Mouse (Mus musculus) lung, postnatal 0 days (tissue): ENCODE measurements at regions not wholly inside any gene's neighbourhood (a gene's known extent, or its start where the extent isn't known, plus 50 kb on each side); places are given as distances from the start of the nearest gene placed in this dataset.

Experiments used
- ATAC-seq: fragments of 200-750 bp; cut with Nextera tagmentation; 2 replicates; pipeline ENCODE4 v1.8.0; 2017; ENCODE audit warnings: moderate library complexity
- DNase-seq: peaks from one replicate; pipeline ENCODE4 v3.0.0-alpha.2; 2016; ENCODE audit warnings: low spot score
- H3K27ac ChIP-seq: fragments of 300-500 bp; sonication (generic); 2 replicates; pipeline ENCODE4 v1.5.1; 2014; ENCODE audit warnings: antibody characterized with exemption, mild to moderate bottlenecking, low read length, mixed read lengths
- H3K27me3 ChIP-seq: fragments of 300-500 bp; sonication (generic); replicated peaks from 2 replicates; pipeline ENCODE4 v1.6.1; 2014; ENCODE audit warnings: low read length, mixed read lengths; ENCODE audit not compliant: insufficient read depth
- H3K36me3 ChIP-seq: fragments of 300-500 bp; sonication (generic); 2 replicates; pipeline ENCODE4 v1.6.1; 2014; ENCODE audit warnings: low read length, mixed read lengths; ENCODE audit not compliant: insufficient read depth
- H3K4me1 ChIP-seq: fragments of 300-500 bp; sonication (generic); 2 replicates; pipeline ENCODE4 v1.6.1; 2014; ENCODE audit warnings: antibody characterized with exemption, low read depth, low read length, mixed read lengths; ENCODE audit not compliant: insufficient read depth
- H3K4me2 ChIP-seq: fragments of 300-500 bp; sonication (generic); replicated peaks from 2 replicates; pipeline ENCODE4 v1.6.1; 2014; ENCODE audit warnings: low read depth, mild to moderate bottlenecking, low read length, moderate library complexity, mixed read lengths
- H3K4me3 ChIP-seq: fragments of 300-500 bp; sonication (generic); 2 replicates; pipeline ENCODE4 v1.5.1; 2014; ENCODE audit warnings: low read depth, low read length
- H3K9ac ChIP-seq: fragments of 300-500 bp; sonication (generic); replicated peaks from 2 replicates; pipeline ENCODE4 v1.6.1; 2014; ENCODE audit warnings: low read depth, mild to moderate bottlenecking
- H3K9me3 ChIP-seq: fragments of 300-500 bp; sonication (generic); 2 replicates; pipeline ENCODE4 v1.6.1; 2016; ENCODE audit warnings: low read length, mixed read lengths
- CTCF ChIP-seq: IDR thresholded peaks from 2 replicates; pipeline ENCODE4 v1.5.1; 2016; ENCODE audit warnings: antibody characterized with exemption, mild to moderate bottlenecking
- EP300 ChIP-seq: IDR thresholded peaks from 2 replicates; pipeline ENCODE4 v1.6.1; 2016; ENCODE audit warnings: antibody characterized with exemption, mild to moderate bottlenecking, control low read depth
- WGBS: fragments of 180-500 bp; shearing (Covaris S2); extraction: QIAGEN DNeasy Blood & Tissue Kit; methylation state at CpG from one replicate; pipeline ENCODE4 v1.1.7; 2014; 5-methylcytosine and 5-hydroxymethylcytosine counted together

DNA sequence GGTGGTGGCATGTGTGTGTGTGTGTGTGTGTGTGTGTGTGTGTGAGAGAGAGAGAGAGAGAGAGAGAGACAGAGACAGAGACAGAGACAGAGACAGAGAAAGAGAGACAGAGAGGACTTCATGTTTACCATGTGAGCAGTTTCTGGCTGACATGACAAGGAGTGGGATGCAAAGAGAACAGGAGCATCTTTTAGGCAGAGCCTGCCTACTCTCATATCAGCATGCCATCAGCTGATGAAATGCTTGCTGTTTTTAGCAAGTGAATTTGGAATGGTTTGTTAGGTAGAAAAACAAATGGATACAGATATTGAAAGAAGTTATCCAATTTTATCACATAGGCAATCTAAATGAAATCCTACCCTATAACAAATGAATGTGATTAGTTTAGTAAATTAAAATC, 203.5 kb upstream of the Fam174a start:
- TF ChIP-seq CTCF (no peak), EP300 (no peak)
- no peaks in the 10 kb centered on the region for H3K36me3 ChIP-seq
- DNase-seq: no peak
- H3K27me3 ChIP-seq: no peaks in the 10 kb centered on the region
- H3K9me3 ChIP-seq: no peaks in the 10 kb centered on the region
- no peak overlapping the region for H3K9ac ChIP-seq
- no peak for ATAC-seq
- H3K4me2 ChIP-seq: no peak overlapping the region
- H3K4me3 ChIP-seq: no peak overlapping the region
- H3K27ac ChIP-seq: no peak overlapping the region
- no peaks in the 10 kb centered on the region for H3K4me1 ChIP-seq

DNA sequence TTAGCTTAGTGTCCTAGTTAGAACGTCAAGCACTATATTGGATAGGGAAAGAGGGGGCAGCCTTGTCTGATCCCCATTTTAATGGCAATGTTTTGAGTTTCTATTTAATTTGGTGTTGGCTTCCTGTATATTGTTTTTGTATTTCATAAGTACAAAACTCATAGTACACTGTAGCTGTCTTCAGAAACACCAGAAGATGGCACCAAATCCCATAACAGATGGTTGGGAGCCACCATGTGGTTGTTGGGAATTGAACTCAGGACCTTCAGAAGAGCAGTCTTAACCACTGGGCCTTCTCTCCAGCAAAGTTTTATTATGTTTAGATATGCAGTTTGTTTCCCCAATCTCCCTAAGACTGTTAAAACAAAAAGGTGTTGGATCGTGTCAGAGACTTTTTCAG, 199.9 kb upstream of the Fam174a start:
- DNase-seq (no peak), ATAC-seq (no peak)
- no peak overlapping the region for H3K9ac ChIP-seq
- H3K27ac ChIP-seq: no peak overlapping the region
- H3K4me1 ChIP-seq: no peaks in the 10 kb centered on the region
- WGBS: 84% methylated on average over 2 of the region's 2 CpGs
- H3K27me3 ChIP-seq: no peaks in the 10 kb centered on the region
- no peak overlapping the region for H3K4me3 ChIP-seq
- TF ChIP-seq EP300 (no peak), CTCF (no peak)
- no peaks in the 10 kb centered on the region for H3K9me3 ChIP-seq
- H3K4me2 ChIP-seq: no peak overlapping the region
- H3K36me3 ChIP-seq: no peaks in the 10 kb centered on the region

DNA sequence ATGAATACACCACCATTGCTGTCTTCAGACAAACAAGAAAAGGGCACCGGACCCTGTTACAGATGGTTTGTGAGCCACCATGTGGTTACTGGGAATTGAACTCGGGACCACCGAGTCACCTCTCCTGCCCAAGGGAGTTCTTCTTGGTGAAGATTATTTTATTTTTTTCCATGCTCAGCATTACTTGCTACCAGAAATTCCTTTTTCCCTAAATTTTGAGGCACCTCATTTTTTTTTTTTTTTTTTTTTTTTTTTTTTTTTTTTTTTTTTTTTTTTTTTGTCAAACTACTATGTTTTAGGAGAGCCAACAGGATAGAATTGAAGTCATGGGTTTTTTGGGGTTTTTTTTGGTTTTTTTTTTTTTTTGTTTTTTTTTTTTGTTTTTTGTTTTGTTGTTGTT, 165.9 kb upstream of the Fam174a start:
- no peak overlapping the region for H3K27ac ChIP-seq
- no peaks in the 10 kb centered on the region for H3K4me1 ChIP-seq
- DNase-seq (no peak), ATAC-seq (no peak)
- H3K9ac ChIP-seq: no peak overlapping the region
- H3K27me3 ChIP-seq: no peaks in the 10 kb centered on the region
- no peaks in the 10 kb centered on the region for H3K36me3 ChIP-seq
- no peak overlapping the region for H3K4me3 ChIP-seq
- TF ChIP-seq CTCF (no peak), EP300 (no peak)
- 96% methylated on average over 3 of the region's 3 CpGs for WGBS
- H3K9me3 ChIP-seq: no peaks in the 10 kb centered on the region
- H3K4me2 ChIP-seq: no peak overlapping the region

DNA sequence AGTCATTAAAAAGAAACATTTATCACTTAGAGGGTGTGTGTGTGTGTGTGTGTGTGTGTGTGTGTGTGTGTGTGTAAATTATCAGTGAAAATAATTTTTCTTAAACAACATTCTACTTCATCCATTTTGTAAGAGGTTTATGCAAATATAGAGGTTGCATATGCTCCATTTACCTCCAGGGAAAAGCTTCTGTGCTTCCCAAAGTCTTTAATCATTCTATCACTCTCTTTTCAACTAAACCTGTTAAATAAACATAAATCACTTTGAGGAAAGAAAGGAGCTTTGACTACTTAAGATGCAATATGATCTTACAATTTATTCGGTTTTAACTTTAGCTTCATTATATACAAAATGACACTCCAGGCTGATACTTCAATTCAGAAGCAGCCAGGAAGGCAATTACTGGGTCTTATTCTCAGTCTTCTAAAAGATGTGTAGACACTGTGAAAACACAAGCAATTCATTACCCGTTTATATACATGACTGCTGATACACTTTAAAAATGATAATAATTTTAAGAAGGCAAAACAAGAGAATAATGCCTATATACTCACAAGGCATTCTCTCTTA, 139.3 kb upstream of the Fam174a start:
- WGBS: 71% methylated on average over 2 of the region's 2 CpGs
- Histone ChIP-seq H3K4me2 (no peak overlapping the region), H3K4me3 (no peak overlapping the region)

DNA sequence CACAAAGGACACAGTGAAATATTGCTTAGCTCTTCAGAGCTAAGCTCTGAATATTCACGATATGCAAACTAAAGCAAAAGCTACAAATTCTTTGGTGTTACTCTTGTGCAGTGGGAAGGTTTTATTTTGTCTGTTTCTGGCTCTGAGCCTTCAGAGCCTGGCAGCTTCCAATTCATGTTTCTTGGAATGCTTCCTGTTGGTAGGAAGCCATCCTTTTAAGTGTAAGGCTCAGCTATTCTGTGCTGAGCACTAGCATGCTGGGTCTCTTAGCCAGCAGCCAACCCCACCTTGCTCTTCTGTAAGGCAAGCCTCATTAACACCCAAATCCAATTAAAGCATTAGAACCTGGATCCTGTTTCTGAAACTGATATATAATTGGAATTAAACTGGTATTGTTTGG, 94.5 kb upstream of the Fam174a start:
- DNase-seq: peak; percentile 5
- Histone ChIP-seq H3K27ac (no peak overlapping the region), H3K9me3 (no peaks in the 10 kb centered on the region), H3K36me3 (no peaks in the 10 kb centered on the region), H3K9ac (no peak overlapping the region), H3K4me3 (no peak overlapping the region), H3K4me2 (no peak overlapping the region), H3K4me1 (no peaks in the 10 kb centered on the region), H3K27me3 (no peaks in the 10 kb centered on the region)
- no peak for ATAC-seq
- no peak for TF ChIP-seq EP300
- no peak for TF ChIP-seq CTCF
- WGBS: 44% methylated on average over 1 of the region's 1 CpGs

More for the DNA sequence above, 139.3 kb upstream of the Fam174a start:
- H3K4me1 ChIP-seq: no peaks in the 10 kb centered on the region
- H3K9ac ChIP-seq: no peak overlapping the region
- no peaks in the 10 kb centered on the region for H3K27me3 ChIP-seq
- no peak for TF ChIP-seq CTCF
- no peaks in the 10 kb centered on the region for H3K36me3 ChIP-seq
- DNase-seq: no peak
- ATAC-seq: no peak
- no peak overlapping the region for H3K27ac ChIP-seq
- H3K9me3 ChIP-seq: no peaks in the 10 kb centered on the region

DNA sequence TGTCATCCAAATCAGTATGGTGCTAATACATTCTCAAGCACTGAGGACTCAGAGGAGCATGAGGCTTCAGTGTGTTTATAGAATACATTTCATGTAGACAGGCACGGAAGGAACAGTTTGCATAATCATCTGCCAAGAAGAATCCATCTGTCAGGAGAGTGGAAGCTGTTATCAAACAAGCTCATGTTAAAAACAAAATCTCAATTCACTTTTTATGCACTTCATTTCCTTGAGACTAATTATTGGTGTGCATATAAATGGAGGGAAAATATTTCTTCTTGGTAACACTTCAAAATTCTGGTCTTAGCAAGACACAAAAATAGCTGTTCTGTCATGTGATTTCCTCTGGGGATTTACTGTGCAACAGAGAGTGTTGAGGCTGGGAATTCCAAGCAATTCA, 90.1 kb upstream of the Fam174a start:
- Histone ChIP-seq H3K36me3 (no peaks in the 10 kb centered on the region), H3K27me3 (no peaks in the 10 kb centered on the region), H3K9me3 (no peaks in the 10 kb centered on the region), H3K27ac (no peak overlapping the region), H3K4me3 (no peak overlapping the region), H3K9ac (no peak overlapping the region), H3K4me2 (no peak overlapping the region), H3K4me1 (no peaks in the 10 kb centered on the region)
- peak; percentile 38 for DNase-seq
- no peak for ATAC-seq
- 42% methylated on average over 1 of the region's 1 CpGs for WGBS
- TF ChIP-seq CTCF (no peak), EP300 (no peak)

DNA sequence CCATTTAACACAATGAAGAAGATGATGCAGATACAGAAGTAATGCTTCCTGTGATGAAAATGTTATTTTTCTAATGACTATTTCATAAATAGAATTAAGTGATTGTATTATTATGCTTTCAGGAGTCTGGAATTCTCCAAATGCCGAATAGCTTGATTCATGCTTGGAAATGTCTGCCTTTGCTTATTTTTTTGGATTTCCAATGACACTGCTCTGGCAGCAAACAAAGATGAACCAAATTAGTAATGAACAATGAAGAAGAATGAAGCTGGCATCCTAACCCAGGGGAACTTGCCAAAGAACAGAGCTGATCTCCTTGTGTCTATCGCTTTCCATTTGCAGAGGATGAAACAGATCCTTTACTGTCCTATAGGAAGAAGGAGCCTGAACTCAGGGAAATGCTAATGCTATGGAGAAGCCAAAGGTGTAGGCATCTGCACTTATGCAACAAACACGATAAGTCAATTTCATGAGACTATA, 71.7 kb upstream of the Fam174a start:
- no peak for TF ChIP-seq EP300
- TF ChIP-seq CTCF: no peak
- Histone ChIP-seq H3K9me3 (no peaks in the 10 kb centered on the region), H3K4me2 (no peak overlapping the region), H3K9ac (no peak overlapping the region), H3K36me3 (no peaks in the 10 kb centered on the region), H3K4me3 (no peak overlapping the region), H3K4me1 (no peaks in the 10 kb centered on the region), H3K27me3 (no peaks in the 10 kb centered on the region), H3K27ac (no peak overlapping the region)
- WGBS: 84% methylated on average over 3 of the region's 3 CpGs
- ATAC-seq: no peak
- no peak for DNase-seq
